Mouse (Mus musculus): ENCODE measurements around the gene Atp8b5. TPM values are rescaled to one million over a fixed set of nuclear protein-coding genes. Genes with fewer than 3 reads are reported as not detected.

Gene Atp8b5
- total RNA-seq, 4 experiments from 2014 or later = 0.09 TPM; not detected in 3

DNA sequence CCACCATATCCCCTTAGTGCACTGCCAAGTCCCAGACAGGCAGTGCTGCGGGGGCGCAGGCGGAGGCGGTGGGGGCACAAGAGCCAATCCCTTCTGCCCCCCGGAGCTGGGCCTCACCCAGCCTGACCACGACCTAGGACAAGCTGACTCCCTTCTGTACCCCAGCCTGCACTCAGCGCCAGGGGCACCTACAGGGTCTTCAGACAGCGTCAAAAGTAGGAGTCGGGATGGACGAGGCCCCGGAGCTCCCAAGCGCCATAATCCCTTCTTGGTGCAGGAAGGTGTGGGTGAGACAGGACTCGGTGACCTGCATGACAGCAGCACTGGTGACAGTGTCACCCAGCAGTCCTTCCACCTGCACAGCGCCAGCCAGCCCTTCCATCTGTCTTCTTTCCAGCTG lies 147.8 kb downstream of the Atp8b5 start:
- no peak for DNase-seq (ENCODE audit: low spot score)

DNA sequence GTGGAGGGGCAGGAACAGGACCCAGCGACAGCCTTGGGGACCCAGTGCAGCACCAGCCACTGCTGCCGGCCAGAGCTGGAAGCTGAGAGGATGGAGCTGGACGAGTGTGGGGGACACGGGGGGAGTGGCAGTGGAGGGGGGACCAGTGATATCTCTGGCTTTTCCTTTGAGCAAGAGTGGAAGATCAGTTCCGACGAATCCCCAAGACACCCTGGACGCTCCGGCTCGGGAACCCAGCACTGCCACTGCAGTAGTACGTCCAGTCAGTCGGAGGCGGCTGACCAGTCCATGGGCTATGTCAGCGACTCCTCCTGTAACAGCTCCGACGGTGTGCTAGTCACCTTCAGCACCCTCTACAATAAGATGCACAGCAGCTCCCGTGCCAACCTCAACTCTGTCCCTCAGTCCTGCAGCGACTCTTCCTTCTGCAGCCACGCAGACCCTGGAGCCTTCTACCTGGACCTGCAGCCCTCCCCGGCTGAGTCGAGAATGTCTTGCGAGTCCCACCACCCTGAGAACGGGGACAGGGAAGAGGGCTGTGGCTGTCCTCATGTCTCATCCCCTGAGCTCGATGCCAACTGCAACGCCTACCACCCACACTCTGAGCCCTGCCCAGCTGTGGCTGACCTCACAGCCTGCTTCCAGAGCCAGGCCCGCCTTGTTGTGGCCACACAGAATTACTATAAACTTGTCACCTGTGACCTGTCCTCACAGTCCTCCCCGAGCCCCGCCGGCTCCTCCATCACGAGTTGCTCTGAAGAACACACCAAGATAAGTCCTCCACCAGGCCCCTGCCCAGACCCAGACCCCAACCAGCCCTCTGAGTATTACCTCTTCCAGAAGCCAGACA lies 148.5 kb downstream of the Atp8b5 start:
- DNase-seq (ENCODE audit: low spot score) = no peak

DNA sequence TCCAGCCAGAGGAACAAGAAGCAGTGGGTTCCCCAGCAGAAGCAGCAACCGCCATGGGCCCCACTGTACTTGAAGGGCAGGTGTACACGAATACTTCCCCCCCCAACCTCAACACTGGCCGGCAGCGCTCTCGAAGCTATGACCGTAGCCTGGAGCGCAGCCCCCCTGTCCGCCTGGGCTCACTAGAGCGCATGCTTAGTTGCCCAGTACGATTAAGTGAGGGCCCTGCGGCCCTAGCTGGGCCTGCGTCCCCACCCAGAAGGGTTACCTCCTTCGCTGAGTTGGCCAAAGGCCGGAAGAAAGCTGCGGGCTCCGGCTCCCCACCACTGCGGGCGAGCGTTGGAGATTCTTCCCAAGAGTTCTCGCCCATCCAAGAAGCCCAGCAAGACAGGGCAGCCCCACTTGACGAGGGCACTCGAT lies 149.1 kb downstream of the Atp8b5 start:
- DNase-seq (ENCODE audit: low spot score) = no peak

DNA sequence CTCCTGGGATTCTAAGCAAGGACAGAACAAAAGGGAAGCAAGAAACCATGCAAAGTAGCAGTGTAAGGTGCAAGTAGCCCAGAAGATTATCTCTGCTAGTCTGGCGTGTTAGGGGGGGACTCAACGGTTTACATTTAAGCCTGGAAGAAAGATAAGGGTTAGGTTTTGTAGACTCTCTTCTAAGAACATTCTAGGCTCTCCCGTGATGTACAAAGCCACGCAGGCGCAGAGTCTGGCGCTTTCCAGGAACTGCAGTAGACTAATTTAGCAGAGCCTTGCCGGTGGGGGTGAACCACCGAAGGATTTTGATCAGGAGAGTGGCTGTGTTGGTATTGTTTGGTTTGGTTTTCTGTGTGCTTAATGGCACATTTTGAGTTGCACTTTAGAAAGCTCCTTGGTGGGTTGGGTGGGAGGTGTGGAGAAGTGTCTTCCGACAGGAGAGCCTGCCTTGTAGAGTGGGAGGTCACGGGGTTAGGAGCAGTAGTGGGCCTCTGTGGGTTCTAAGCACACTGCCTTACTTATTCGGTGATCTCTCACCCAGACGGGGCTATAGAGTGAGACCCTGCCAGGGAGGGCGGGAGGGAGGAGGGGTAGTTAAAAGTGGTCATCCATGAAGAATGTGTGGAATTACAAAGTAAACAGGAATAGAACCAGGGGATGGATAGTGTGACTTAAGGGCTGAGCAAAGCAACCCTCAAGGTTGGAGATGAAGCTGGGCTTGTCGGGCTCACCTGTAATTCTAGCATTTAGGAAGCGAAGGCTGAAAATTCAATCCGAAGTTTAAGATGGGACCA lies 150.5 kb downstream of the Atp8b5 start:
- DNase-seq (ENCODE audit: low spot score) = no peak

DNA sequence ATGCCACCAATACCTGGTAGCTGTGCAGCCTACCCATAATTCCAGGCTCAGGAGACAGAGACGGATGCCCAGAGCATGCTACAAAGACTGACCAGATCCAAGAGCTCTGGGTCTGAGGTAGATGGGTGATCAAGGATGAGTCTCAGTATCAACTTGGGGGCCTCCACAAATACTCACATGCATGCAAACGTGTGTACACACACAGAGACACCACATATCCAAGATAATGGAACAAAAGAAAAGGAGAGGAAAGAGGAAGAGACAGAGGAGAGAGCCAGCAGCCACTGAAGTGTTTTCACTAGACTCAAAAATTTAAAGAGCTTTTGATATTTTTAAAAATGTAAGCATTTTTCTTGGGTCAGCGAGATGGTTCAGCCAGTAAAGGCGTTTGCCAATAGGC lies 151.5 kb downstream of the Atp8b5 start:
- DNase-seq (ENCODE audit: low spot score) = no peak

DNA sequence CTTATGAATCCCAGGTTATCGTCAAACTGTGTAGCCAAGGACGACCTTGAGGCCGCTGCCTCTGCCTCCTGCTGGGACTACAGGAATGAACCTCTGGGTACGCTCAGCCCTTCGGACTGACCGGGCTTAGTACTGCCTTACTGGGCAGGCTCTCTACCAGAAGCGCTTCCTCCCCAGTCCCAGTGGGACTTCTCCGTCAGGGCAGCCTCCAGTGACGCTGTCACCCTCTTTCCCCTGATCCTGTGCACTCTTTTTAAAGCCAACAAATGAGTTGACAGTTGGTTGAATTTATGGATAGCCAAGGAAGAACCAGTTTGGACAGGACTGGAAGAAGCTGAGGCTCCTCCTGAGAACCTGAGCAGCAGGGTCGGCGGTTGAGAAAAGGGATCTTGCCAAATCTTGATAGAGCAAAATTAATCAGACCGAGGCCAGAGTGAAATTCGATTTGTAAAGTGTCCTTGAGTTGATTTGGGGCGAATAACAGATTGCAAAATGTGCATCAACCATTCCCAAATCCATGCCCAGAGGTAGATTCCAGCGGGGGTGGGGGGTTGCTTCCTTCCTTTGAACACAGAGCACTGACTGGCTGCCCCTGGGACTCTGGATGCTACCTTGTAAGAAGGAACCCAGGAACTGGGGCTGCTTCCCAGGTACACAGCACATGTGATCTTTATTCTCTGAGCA lies 152.2 kb downstream of the Atp8b5 start:
- no peak for DNase-seq (ENCODE audit: low spot score)

DNA sequence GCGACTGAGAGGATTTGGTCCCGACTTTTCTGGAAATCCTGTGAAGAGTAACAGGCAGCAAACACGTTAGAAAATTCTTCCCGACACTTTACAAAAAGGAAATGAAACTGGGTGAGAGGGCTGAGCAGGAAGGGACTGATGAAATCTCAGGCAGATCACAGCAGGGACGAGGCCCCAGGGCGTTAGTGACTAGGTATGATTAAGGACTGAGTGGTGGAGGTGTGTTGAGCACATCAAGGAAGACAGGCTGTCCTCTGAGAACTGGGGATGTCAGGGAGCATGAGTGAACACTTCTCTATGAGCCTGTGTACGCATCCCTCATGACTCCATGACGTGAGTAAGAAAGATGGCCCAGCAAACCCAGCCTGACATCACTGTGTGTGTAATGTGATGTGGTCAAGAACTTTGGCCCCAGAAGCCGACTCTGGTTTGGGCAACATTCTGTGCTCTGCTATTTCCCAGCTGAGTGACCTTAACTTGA lies 152.9 kb downstream of the Atp8b5 start:
- DNase-seq (ENCODE audit: low spot score) = no peak

DNA sequence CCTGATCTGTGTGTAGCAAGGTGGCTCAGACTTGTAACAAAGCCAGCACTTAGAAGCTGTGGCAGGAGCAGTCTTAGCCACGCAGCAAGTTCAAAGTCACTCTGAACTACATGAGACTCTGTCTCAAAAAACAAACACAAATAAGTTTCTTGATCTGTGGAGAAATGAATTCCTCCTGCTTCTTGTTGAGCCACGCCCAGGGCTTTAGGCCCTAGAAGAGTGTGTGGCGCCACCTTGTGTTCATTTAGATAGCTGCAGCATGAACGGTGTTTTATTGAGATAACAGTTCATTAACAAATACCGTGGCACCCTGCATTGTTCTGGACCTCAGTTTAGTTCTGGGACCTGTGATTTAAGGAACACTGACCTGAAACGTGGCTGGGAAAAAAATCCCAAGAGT lies 153.3 kb downstream of the Atp8b5 start:
- DNase-seq (ENCODE audit: low spot score) = peak; percentile 90

DNA sequence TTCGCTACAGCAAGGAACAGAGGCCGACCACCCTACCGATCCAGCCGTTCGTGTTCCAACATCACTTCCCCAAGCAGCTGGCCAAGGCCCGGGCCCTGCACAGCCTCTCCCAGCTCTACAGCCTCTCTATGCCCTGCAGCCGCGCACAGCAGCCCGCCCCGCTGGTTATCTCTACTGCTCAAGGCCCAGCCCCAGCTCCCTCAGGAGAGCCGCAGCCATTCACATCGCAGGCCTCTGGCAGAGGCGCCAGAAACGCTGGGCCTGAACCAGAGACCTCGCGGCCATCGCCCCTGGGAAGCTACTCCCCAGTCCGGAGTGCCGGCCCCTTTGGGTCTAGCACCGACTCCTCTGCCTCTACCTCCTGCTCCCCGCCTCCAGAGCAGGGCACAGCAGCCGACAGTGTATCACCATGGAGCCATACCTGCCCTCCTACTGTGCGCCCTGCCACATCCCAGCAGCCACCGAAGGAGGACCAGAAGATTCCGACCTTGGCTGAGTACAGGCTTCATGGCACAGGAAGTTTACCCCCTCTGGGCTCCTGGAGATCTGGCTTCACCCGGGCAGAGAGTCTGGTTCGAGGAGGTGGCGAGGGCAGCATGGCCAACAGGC lies 154.8 kb downstream of the Atp8b5 start:
- no peak for DNase-seq (ENCODE audit: low spot score)

Other genes starting within 250 kb of the Atp8b5 start
- 10 to 100 TPM; 19.6 to 27.4 (median 23.6) TPM for gene Pigo, start 241.3 kb upstream of the Atp8b5 start, total RNA-seq (2022)
- 100 to 1,000 TPM; 104 to 110 (median 108) TPM for gene Stoml2, start 235.4 kb upstream of the Atp8b5 start, total RNA-seq (2022)
- gene Fam214b, start 220.9 kb upstream of the Atp8b5 start, total RNA-seq (2022) = 10 to 100 TPM; 25.7 to 34.1 (median 30.1) TPM
- gene Unc13b, start 208.2 kb upstream of the Atp8b5 start, total RNA-seq (2022) = 10 to 100 TPM in 3 of 4 experiments, 1 to 10 TPM in 1; 7.7 to 11.7 (median 10.1) TPM
- 10 to 100 TPM; 47.4 to 58.6 (median 48.9) TPM for gene Rusc2, start 114.8 kb downstream of the Atp8b5 start, total RNA-seq (2022)
- gene Fam166b, start 162.0 kb downstream of the Atp8b5 start, total RNA-seq (2022) = not detected
- 10 to 100 TPM; 31.3 to 38.2 (median 35.2) TPM for gene Tesk1, start 174.8 kb downstream of the Atp8b5 start, total RNA-seq (2022)
- gene Cd72, start 187.5 kb downstream of the Atp8b5 start, total RNA-seq (2022) = 1 to 10 TPM in 1 of 4 experiments, under 1 TPM in 3; 0.24 to 1.1 (median 0.69) TPM
- not detected for gene Sit1, start 216.6 kb downstream of the Atp8b5 start, total RNA-seq (2022)
- gene Ccdc107, start 225.7 kb downstream of the Atp8b5 start, total RNA-seq (2022) = 10 to 100 TPM; 28.7 to 39.4 (median 32.4) TPM
- not detected for gene Arhgef39, start 232.5 kb downstream of the Atp8b5 start, total RNA-seq (2022)
- 1 to 10 TPM in 1 of 4 experiments, under 1 TPM in 3; 0.25 to 1.0 (median 0.52) TPM for gene Car9, start 239.8 kb downstream of the Atp8b5 start, total RNA-seq (2022)